Mouse (Mus musculus): Measurements from ENCODE around the gene Zfhx3.

DNA sequence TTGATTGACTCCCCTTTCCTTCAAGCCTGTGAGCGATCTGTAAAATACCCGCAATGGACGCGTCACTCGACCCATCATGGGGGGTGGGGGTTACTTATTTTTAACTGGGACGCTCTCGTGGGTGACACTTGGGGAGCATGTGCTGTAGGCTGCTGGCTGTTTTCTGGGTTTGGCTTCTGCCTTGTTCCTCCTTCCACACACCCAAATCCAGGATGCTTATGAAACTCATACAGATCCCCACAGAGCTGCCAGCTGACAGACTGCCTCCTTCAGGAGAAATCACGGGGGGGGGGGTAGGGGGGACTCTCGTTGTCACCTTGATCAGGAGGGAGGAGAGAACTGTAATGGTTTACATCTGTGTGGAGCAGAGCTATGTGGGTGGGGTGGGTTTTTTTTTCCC, 966.6 kb downstream of the Zfhx3 start:
- TF ChIP-seq CTCF (IDR thresholded peaks at IDR 0.05; ENCODE audit: low read depth, low read length): no peak
- no peak for TF ChIP-seq GATA1 (IDR thresholded peaks at IDR 0.05; ENCODE audit: borderline replicate concordance, low read length)
- no peak for TF ChIP-seq TAL1 (conservative IDR thresholded peaks at IDR 0.05; ENCODE audit: low read depth, low read length)
